Mouse (Mus musculus): ENCODE data around the gene Man1a2.

The Man1a2 gene

GRCm38 (mm10) chr3:100685763-100686370 is 564 bp upstream of the Man1a2 start:
- DNase-seq (ENCODE audit: low spot score in 2 of 2), result peak; percentile 75 to 84

GRCm38 (mm10) chr3:100684234-100684975 is 898 bp downstream of the Man1a2 start:
- peak in 1 of 2 experiments; percentile 10 for DNase-seq (ENCODE audit: low spot score in 2 of 2)

GRCm38 (mm10) chr3:100682841-100683240 is 2.5 kb downstream of the Man1a2 start:
- no peak for DNase-seq (ENCODE audit: low spot score in 2 of 2)

- DNase-seq (ENCODE audit: low spot score in 2 of 2), result no peak
These were observed 3.0 kb downstream of the Man1a2 start for GRCm38 (mm10) chr3:100682281-100682680.

- DNase-seq (ENCODE audit: low spot score in 2 of 2), result no peak
These were observed 3.7 kb downstream of the Man1a2 start for GRCm38 (mm10) chr3:100681448-100682092.

- DNase-seq (ENCODE audit: low spot score in 2 of 2), result no peak
These were observed 5.1 kb downstream of the Man1a2 start for GRCm38 (mm10) chr3:100680226-100680625.

- DNase-seq (ENCODE audit: low spot score in 2 of 2), result no peak
These were observed 6.2 kb downstream of the Man1a2 start for GRCm38 (mm10) chr3:100678951-100679570.

- DNase-seq (ENCODE audit: low spot score in 2 of 2), result no peak
These were observed 10.2 kb downstream of the Man1a2 start for GRCm38 (mm10) chr3:100675146-100675545.

- DNase-seq (ENCODE audit: low spot score in 2 of 2), result no peak
These were observed 14.9 kb downstream of the Man1a2 start for GRCm38 (mm10) chr3:100670412-100670811.

- no peak for DNase-seq (ENCODE audit: low spot score in 2 of 2)
These were observed 32.0 kb downstream of the Man1a2 start for GRCm38 (mm10) chr3:100653291-100653690.

- DNase-seq (ENCODE audit: low spot score in 2 of 2), result no peak
These were observed 43.7 kb downstream of the Man1a2 start for GRCm38 (mm10) chr3:100641581-100641980.

GRCm38 (mm10) chr3:100636255-100636654 is 49.0 kb downstream of the Man1a2 start:
- no peak for DNase-seq (ENCODE audit: low spot score in 2 of 2)

- no peak for DNase-seq (ENCODE audit: low spot score in 2 of 2)
These were observed 50.5 kb downstream of the Man1a2 start for GRCm38 (mm10) chr3:100634821-100635220.

GRCm38 (mm10) chr3:100618511-100618910 is 66.8 kb downstream of the Man1a2 start:
- DNase-seq (ENCODE audit: low spot score in 2 of 2), result peak in 1 of 2 experiments; percentile 11

- no peak for DNase-seq (ENCODE audit: low spot score in 2 of 2)
These were observed 74.4 kb downstream of the Man1a2 start for GRCm38 (mm10) chr3:100610916-100611315.

- no peak for DNase-seq (ENCODE audit: low spot score in 2 of 2)
These were observed 80.8 kb downstream of the Man1a2 start for GRCm38 (mm10) chr3:100604539-100604938.

- no peak for DNase-seq (ENCODE audit: low spot score in 2 of 2)
These were observed 86.0 kb downstream of the Man1a2 start for GRCm38 (mm10) chr3:100599265-100599820.

GRCm38 (mm10) chr3:100591053-100591452 is 94.2 kb downstream of the Man1a2 start:
- no peak for DNase-seq (ENCODE audit: low spot score in 2 of 2)

GRCm38 (mm10) chr3:100582721-100583355 is 102.5 kb downstream of the Man1a2 start:
- no peak for DNase-seq (ENCODE audit: low spot score in 2 of 2)

GRCm38 (mm10) chr3:100572571-100573183 is 112.6 kb downstream of the Man1a2 start:
- DNase-seq (ENCODE audit: low spot score in 2 of 2), result no peak

All from heart, adult 9 months (tissue).